Mouse (Mus musculus) natural killer cell, adult 2 months (primary cell): ENCODE measurements around the gene Nid2.
A peak's percentile ranks its signal among the peaks of the same experiment; 100 is the strongest.

ENCODE experiments used
- DNase-seq, 2 experiments: peaks; one replicate each; pipeline ENCODE4 v3.0.0; 2022; ENCODE audit warnings: low spot score in 2 of 2

Nid2 gene

DNA sequence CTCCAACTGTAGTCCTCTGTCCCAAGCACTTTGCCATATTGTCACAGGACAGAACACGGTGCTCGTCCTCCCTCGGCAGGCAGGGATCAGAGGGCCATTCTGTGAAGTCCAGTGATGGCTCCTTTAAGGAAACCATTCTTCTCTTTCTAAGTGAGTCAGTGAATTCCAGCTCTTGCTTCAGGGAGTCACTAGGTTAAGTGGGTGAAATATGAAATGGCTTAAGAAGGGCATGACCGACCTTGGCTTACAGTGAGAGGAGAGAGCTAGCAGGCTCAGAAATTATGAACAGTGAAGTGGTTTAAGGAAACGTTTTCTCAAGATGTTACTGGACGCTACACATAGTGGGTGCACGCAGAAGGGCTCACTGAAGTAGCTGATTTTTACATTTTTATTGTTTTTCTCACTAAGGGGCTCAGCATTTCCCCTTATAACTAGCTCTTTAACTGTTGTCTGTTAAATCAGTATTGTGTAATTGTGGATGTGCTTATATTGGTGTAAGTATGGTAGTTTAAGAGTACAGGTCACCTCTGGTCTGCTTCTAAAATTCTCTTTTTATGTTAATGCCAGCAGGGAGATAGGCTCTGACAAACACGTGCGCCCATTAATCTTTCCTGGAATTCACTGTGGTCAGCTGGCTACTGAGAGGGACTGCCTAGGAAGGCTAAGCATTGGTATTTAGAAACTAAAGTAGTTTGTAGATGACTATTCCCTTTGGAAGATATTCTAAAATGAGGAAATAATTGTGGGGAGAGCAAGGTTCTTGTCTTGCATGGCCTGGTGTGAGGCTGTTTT is 34.9 kb downstream of the Nid2 start:
- no peak for DNase-seq

- DNase-seq, result no peak
These were observed 37.4 kb downstream of the Nid2 start for GRCm38 (mm10) chr14:19788443-19788842.

DNA sequence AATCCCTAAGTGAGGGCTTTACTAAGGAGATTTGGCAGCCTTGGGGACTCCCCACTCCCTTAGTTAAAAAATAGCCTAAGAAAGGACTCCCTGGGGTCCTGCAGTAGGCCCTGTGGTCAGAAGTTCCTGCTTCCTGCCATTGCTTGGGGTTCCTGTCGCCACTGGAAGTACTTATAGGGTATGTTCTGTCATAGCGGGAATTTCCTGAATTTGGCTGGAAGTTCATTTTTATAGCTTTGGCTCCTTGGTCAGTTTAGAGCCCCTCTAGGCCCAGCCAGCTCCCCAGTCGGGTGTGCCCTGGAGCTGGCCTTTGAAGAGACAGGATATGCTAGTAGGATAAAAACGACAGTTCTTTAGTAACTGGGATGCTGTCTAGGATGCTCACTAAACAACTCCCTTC is 43.8 kb downstream of the Nid2 start:
- DNase-seq, result no peak

DNA sequence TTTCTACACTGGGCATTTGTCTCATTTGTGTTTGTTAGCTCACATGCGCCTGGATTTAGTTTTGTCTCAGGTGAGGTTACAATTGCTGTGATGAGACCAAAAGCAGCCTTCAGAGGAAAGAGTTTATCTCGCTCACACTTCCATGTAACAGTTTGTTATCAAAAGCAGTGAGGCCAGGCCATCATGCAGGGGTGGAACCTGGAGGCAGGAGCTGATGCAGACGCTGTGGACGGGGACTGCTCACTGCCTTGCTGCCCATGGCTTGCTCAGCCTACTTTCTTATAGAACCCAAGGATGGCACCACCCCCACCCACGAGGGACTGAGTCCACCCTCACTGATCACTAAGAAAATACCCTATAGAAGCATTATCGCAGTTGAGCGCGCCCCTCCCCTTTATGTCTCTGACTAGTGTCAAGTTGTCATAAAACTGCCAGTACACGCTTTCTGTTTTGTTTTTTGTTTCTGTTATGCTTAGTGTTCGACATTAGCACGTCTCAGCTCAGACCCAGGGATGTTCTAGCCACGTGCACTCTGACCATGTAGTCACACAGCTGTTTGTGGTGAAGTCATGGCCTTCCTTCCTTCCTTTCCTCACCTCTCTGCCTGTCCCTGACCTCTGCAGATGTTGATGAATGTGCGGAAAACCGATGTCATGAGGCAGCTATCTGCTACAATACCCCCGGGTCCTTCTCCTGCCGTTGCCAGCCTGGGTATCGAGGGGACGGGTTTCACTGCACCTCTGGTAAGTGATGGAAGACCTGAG is 45.7 kb downstream of the Nid2 start:
- no peak for DNase-seq

GRCm38 (mm10) chr14:19800485-19800884 is 49.4 kb downstream of the Nid2 start:
- no peak for DNase-seq

GRCm38 (mm10) chr14:19801474-19802215 is 50.6 kb downstream of the Nid2 start:
- DNase-seq, result no peak

GRCm38 (mm10) chr14:19803222-19803621 is 52.2 kb downstream of the Nid2 start:
- no peak for DNase-seq

DNA sequence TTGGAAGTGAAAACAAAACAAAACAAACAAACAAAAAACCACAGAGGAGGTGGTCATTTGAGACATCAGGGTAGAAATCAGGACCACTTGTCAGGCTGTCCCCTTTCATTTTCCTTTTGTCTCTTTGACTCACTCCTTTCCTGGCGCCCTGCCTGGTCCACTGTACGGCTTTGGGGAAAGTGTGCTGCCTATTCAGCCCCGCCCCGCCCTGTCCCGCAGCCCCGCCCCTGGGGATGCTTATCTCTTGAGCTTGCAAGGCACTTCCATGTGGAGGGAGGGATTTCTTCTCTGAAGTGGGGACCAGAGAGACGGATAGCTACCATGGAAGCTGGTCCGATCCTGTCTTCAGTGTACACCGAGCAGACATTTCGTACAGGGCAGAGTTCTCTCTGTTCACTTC is 52.6 kb downstream of the Nid2 start:
- no peak for DNase-seq

- no peak for DNase-seq
These were observed 56.3 kb downstream of the Nid2 start for GRCm38 (mm10) chr14:19807339-19807738.

GRCm38 (mm10) chr14:19807858-19808257 is 56.8 kb downstream of the Nid2 start:
- no peak for DNase-seq

DNA sequence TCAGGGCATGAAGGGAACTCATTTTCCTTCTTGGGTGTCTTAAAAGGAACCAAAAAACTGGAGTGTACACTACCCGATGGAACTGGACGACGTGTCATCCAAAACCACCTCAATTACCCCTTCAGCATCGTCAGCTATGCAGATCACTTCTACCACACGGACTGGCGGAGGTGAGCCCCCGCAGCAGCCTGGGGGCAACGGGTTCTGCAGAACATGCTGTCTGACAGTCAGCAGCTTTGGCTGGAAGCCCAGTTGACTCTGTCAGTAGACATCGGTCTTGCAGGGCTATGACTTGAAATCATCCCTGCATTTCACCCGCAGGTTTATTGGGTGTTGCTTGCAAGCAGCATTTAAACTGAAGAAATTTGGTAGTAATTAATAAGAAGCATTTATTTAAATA is 58.9 kb downstream of the Nid2 start:
- no peak for DNase-seq

GRCm38 (mm10) chr14:19813061-19813460 is 62.0 kb downstream of the Nid2 start:
- no peak for DNase-seq

DNA sequence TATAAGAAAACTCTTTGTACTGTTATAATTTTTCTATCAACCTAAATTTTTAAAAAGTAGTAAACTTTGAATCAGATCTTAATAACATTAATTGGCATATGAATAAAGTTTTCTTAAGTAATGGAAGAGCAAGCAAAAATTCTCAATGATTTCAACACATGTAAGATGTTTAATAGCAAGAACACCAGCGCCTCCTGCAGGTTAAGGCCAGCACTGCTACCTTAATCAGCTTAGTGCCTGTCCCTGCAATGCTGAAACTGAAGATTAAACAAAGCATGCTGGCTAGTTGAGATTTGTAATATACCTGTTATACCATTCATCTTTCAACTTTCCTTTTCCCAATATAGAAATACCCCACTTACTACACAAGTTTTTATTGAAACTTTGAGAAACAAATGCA is 66.9 kb downstream of the Nid2 start:
- DNase-seq, result peak; percentile 69 to 78

DNA sequence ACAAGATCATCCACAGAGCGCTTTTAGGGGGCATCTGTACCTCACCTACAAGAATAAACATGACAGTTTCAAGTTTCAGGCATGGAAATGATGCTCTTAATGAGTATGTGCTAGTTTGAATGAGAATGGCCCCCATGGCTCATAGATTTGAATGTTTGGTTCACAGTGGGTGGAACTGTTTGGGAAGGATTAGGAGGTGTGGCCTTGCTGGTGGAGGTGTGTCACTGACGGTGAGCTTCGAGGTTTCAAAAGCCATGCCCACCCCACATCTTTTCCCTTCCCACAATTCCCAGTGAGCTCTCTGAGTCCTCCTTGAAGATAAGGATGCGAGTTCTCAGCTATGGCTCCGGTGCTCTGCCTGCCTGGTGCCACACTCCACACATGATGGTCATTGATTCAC is 70.6 kb downstream of the Nid2 start:
- DNase-seq, result no peak

DNA sequence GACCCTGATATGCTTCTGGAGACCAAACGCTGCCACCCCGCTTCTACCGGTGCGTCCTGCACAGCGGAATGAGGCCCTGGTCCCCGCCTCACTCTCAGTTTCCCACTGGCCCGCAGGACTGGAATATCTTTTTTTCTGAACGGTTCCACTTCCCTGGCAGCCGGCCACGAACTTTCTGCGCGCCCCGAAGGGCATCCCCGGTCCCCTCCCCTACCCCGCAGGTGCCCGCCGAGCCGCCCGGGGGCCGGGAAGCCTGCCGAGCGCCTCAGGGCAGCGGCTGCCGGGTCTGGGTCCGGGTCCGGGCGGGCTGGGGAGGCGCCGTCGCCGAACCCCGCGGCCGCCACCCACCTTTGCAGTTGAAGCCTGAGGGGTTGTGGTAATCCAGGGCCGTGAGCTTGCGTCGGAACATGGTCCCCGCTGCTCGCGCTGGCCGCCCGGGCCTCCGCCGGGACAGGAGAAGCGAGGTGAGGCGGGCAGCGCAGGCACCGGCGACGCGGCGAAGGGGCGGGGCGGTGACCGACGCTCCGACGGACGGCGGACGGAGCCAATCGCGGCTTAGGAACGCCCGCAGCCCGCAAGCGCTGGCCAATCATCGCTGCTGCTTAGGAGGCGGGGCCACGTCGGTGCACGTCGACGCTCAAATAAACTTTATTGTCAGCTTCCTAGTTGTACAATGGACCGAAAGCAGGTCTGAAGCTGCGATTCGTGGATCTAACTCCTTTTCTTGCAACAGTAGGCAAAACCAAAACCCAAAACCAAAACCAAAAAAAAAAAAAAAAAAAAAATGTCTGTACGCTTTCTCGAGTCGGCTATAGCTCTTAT is 72.5 kb downstream of the Nid2 start, which contains the start of gene Rtraf:
Rtraf (minus strand) TSS at position 504 of the 822 bp plus-strand sequence.
- DNase-seq, result peak; percentile 83 to 89

DNA sequence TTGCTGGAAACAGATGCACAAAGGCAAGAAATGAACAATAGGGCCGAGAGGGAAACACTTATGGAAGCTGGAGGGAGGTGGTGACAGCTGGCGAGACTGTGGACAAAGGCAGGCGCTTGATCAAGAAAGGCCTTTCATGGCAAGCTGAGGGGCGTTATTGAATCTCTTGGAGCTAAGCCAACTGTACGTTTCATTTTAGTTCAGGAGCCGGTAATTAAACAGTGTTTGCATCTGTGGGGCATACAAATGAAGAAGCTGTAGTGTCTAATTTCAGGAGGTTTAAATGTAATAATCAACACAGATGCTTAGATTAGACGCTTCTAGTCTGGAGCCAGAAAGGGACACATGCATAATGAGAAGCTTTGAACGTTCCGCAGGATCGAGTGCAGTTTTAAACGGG is 74.4 kb downstream of the Nid2 start:
- no peak for DNase-seq

- DNase-seq, result no peak
These were observed 85.2 kb downstream of the Nid2 start for GRCm38 (mm10) chr14:19836289-19836688.

GRCm38 (mm10) chr14:19839600-19840332 is 88.7 kb downstream of the Nid2 start:
- peak; percentile 41 to 69 for DNase-seq

DNA sequence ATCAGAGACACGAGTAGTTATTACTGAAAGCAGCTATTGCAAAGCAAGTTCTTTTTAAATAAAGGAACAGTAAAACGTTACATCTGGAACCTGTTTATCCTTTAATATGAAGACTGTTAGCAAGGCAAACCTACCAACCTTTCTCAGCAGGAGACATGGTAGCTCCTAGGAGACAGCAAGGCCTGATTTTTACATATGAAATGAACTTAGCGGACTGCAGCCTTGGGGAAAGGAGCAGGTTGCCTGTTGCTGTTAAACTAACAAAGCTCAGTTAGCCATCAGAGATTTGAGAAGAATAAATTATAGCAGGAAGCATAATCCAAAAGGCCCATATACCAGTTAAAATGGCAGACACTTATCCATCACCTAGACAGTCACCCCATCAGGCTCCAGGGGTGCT is 102.4 kb downstream of the Nid2 start:
- DNase-seq, result no peak

DNA sequence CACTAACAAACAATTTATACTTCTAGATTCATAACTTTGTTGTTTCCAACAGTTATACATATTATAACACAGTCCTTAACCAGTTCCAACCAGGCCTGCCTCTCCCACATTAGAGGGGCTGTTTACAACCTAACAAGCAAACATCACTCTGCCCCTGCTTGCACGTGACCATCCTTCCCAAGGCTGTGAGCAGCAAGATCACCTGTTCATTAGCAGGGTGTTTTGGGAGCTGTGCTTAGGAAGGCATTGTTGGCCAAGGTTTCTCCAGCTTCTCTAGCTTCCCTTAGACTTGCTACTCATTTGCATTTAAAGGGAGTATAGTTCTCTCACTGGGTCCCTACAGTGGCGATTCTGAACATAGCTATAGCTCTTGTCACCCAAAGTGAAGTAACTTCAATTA is 107.2 kb downstream of the Nid2 start:
- DNase-seq, result no peak
